Mouse (Mus musculus) kidney, postnatal 0 days (tissue): ENCODE results near the gene Treml2. TPM values are rescaled to one million over a fixed set of nuclear protein-coding genes. Genes with fewer than 3 reads are reported as not detected.
A peak's percentile ranks its signal among the peaks of the same experiment; 100 is the strongest.

Experiments
- ATAC-seq: fragments of 200-750 bp; cut with Nextera tagmentation; replicated peaks from 2 replicates; pipeline ENCODE4 v1.8.0; 2017; ENCODE audit warnings: low read depth, moderate number of reproducible peaks, moderate TSS enrichment, moderate library complexity; ENCODE audit not compliant: low FRiP score
- DNase-seq: peaks from one replicate; pipeline ENCODE4 v3.0.0-alpha.2; 2016; ENCODE audit warnings: low spot score
- H3K27ac ChIP-seq: fragments of 300-500 bp; sonication (generic); 2 replicates; pipeline ENCODE4 v1.5.1; 2014; ENCODE audit warnings: mild to moderate bottlenecking
- H3K27me3 ChIP-seq: fragments of 300-500 bp; sonication (generic); 2 replicates; pipeline ENCODE4 v1.6.1; 2014; ENCODE audit warnings: low read length, mixed read lengths; ENCODE audit not compliant: insufficient read depth
- H3K36me3 ChIP-seq: fragments of 300-500 bp; sonication (generic); 2 replicates; pipeline ENCODE4 v1.6.1; 2014; ENCODE audit warnings: low read length, mixed read lengths; ENCODE audit not compliant: insufficient read depth
- H3K4me1 ChIP-seq: fragments of 300-500 bp; sonication (generic); replicated peaks from 2 replicates; pipeline ENCODE4 v1.6.1; 2014; ENCODE audit warnings: antibody characterized with exemption, low read length, mixed read lengths; ENCODE audit not compliant: insufficient read depth
- H3K4me2 ChIP-seq: fragments of 300-500 bp; sonication (generic); 2 replicates; pipeline ENCODE4 v1.6.1; 2014; ENCODE audit warnings: mild to moderate bottlenecking, low read length, moderate library complexity, mixed read lengths
- H3K4me3 ChIP-seq: fragments of 300-500 bp; sonication (generic); replicated peaks from 2 replicates; pipeline ENCODE4 v1.5.1; 2014; ENCODE audit warnings: low read depth, low read length
- H3K9ac ChIP-seq: fragments of 300-500 bp; sonication (generic); 2 replicates; pipeline ENCODE4 v1.6.1; 2014; ENCODE audit warnings: low read depth, low read length
- H3K9me3 ChIP-seq: fragments of 300-500 bp; sonication (generic); replicated peaks from 2 replicates; pipeline ENCODE4 v1.6.1; 2016; ENCODE audit warnings: low read length, inconsistent platforms, mixed read lengths
- CTCF ChIP-seq: IDR thresholded peaks from 2 replicates; pipeline ENCODE4 v1.5.1; 2016; ENCODE audit warnings: antibody characterized with exemption, low read depth, mild to moderate bottlenecking, moderate library complexity
- WGBS: fragments of 180-500 bp; shearing (Covaris S2); extraction: QIAGEN DNeasy Blood & Tissue Kit; methylation state at CpG from one replicate; pipeline ENCODE4 v1.1.7; 2014; 5-methylcytosine and 5-hydroxymethylcytosine counted together
- polyA plus RNA-seq: library from polyadenylated mRNA; unstranded; fragments of >200 nt; fragmentation: Nextera tagmentation; extraction: Ambion mirVana; gene quantifications from 2 replicates; pipeline ENCODE4 v1.2.1, GENCODE M21; 2015

Gene Treml2
- polyA plus RNA-seq, 1 experiment from 2014 or later = 0.11 TPM

DNA sequence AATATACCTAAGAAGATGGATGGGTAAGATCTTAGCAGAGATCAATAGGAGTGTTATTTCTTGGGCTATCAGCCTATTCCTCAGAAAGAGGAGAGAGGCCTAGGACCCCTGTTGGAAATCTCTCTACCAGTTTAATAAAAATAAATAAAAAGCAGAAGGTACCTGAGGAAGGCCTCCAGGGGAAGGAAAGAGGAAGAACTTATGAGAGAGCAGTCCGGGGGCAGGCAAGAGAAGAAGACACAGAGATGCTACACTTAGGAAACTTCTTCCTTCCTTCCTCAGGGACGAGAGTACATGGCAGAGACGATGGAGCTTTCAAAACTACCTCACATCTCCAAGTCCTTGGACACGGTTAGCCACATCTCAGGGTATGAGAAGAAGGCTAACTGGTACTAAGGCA, 25.2 kb upstream of the Treml2 start:
- no peak overlapping the region for H3K9ac ChIP-seq
- H3K4me3 ChIP-seq = no peak overlapping the region
- H3K9me3 ChIP-seq = no peaks in the 10 kb centered on the region
- no peak for ATAC-seq
- no peak for TF ChIP-seq CTCF
- H3K36me3 ChIP-seq = no peaks in the 10 kb centered on the region
- WGBS = 85% methylated on average over 4 of the region's 4 CpGs
- no peaks in the 10 kb centered on the region for H3K27me3 ChIP-seq
- no peaks in the 10 kb centered on the region for H3K4me1 ChIP-seq
- DNase-seq = no peak
- H3K4me2 ChIP-seq = no peak overlapping the region
- H3K27ac ChIP-seq = no peak overlapping the region

DNA sequence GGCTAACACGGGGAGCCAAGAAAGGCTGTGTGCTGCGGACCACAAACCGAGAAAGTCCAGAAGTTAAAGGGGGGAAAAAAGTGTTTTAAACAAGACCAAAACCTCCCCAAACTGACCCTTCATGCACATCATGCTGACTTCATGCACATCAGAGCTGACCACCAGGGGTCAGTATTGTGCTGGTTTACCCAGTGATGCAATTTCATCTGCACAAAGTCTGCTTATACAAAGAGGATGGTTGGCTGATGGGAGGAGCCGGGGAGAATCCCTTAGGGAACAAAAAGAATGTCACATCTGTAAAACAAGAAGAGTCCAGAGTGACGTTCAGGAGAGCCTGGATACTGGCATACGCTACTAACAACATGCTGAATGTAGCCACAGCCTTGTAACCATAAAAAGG, 24.4 kb upstream of the Treml2 start:
- Histone ChIP-seq H3K4me2 (no peak overlapping the region), H3K36me3 (no peaks in the 10 kb centered on the region), H3K27ac (no peak overlapping the region), H3K4me3 (no peak overlapping the region), H3K27me3 (no peaks in the 10 kb centered on the region), H3K4me1 (no peaks in the 10 kb centered on the region), H3K9me3 (no peaks in the 10 kb centered on the region), H3K9ac (no peak overlapping the region)
- peak; percentile 84 for TF ChIP-seq CTCF
- ATAC-seq (no peak), DNase-seq (peak; percentile 79)
- 33% methylated on average over 6 of the region's 6 CpGs for WGBS

DNA sequence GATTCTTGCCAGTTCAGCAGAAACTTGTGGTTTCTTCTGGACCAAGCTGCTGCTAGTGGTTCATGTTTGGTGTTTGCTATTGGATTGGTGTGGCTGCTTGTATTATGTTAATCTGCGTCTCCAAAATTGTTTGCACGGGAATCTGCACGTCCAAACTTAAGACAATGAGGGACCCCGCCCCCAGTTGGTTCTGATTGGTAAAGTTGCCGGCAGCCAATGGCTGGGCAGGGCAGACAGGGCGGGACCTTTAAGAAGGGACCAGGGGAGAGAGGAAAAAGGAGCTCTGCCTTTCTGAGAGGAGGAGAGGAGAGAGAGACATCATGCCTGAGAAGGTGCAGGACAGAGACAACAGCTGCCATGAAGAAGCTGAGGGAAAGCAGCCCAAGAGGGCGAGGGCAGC, 23.6 kb upstream of the Treml2 start:
- Histone ChIP-seq H3K4me1 (no peaks in the 10 kb centered on the region), H3K4me2 (no peak overlapping the region), H3K9ac (no peak overlapping the region), H3K27me3 (no peaks in the 10 kb centered on the region), H3K27ac (no peak overlapping the region), H3K9me3 (no peaks in the 10 kb centered on the region), H3K36me3 (no peaks in the 10 kb centered on the region), H3K4me3 (no peak overlapping the region)
- TF ChIP-seq CTCF = no peak
- no peak for DNase-seq
- WGBS = 61% methylated on average over 7 of the region's 7 CpGs
- ATAC-seq = no peak

DNA sequence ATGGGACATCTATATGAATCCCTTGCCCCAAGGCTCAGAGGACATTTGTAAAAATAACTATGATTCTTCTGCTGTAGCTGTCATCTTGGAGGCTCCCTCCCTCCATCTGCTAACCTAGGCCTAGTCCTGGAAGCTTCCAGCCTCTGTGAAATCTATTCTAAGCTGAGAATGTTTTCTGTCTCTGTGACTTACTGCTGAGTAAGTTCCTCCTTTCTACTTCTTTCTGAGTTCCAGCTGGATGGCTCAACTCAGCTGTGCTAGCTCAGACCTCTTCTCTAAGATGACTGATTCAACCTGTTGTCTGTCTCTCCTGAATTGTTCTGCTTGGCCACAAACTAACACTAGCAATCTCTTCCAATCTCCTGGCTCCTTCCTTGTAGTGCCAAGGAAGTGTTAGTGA, 20.9 kb upstream of the Treml2 start:
- H3K9ac ChIP-seq = no peak overlapping the region
- H3K27me3 ChIP-seq = no peaks in the 10 kb centered on the region
- H3K4me3 ChIP-seq = no peak overlapping the region
- TF ChIP-seq CTCF = no peak
- H3K9me3 ChIP-seq = no peaks in the 10 kb centered on the region
- no peaks in the 10 kb centered on the region for H3K4me1 ChIP-seq
- ATAC-seq (no peak), DNase-seq (no peak)
- H3K4me2 ChIP-seq = no peak overlapping the region
- no peak overlapping the region for H3K27ac ChIP-seq
- H3K36me3 ChIP-seq = no peaks in the 10 kb centered on the region

DNA sequence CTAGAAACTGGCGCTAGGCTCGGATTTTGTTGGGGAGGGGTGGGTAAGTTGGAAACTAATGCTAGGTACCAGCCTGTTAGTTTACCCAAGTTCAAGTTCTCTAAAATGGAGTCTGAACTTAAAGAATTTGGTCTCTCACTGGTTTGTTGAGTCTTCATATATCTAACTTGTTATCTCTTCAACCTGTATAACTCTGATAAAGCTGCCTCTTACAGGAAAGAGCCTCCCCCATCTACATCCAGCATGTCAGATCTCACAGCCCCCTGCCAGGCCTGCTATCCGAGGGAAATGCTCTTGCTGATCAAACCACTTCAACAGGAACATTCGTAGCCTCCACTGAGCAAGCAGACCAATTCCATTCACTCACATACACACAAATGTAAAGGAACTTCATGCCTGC, 20.3 kb upstream of the Treml2 start:
- H3K27me3 ChIP-seq = no peaks in the 10 kb centered on the region
- no peak for TF ChIP-seq CTCF
- 81% methylated on average over 4 of the region's 4 CpGs for WGBS
- H3K4me1 ChIP-seq = no peaks in the 10 kb centered on the region
- ATAC-seq (no peak), DNase-seq (no peak)
- H3K9me3 ChIP-seq = no peaks in the 10 kb centered on the region
- H3K36me3 ChIP-seq = no peaks in the 10 kb centered on the region
- no peak overlapping the region for H3K4me3 ChIP-seq
- H3K27ac ChIP-seq = no peak overlapping the region
- H3K4me2 ChIP-seq = no peak overlapping the region
- H3K9ac ChIP-seq = no peak overlapping the region

DNA sequence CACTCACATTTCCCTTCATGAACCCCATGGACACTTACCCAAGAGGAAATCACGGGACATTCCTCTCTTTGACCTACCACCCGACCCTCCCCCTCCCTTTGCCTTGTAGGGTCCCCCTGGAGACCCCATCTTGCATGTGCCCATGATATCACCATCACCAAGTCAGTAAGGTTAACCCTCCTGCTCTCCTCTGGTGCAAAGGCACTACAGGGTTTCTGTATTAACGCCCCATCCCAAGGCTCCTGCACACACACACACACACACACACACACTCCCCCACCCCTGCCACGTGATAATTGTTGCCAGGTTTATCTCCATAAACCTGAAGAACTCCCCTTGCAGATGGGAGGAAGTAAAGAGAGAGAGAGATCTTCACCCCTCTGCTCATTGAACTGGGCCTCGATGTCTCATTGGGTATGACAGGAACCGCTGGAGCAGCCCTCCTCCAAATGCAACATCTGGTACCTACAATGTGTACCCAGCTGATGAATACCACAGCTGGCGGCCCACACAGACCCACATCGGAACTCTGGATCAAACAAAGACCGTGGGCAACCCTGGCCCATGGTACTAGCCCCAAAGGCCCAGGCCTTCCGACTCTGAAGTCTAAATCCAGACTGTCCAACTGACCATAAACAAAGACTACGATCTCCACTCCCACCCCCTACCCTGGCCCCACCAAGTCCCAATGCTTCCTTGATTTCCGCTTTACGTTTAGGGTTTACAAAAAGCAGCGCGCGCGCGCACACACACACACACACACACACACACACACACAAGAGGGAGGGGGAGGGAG, 18.2 kb upstream of the Treml2 start:
- peak overlapping the region; percentile 23 for H3K4me3 ChIP-seq
- H3K4me1 ChIP-seq = no peaks in the 10 kb centered on the region
- no peak for ATAC-seq
- no peak overlapping the region for H3K9ac ChIP-seq
- WGBS = 27% methylated on average over 18 of the region's 18 CpGs
- H3K36me3 ChIP-seq = no peaks in the 10 kb centered on the region
- peak overlapping the region; percentile 43 for H3K4me2 ChIP-seq
- no peak for TF ChIP-seq CTCF
- peak; percentile 43 for DNase-seq
- no peak overlapping the region for H3K27ac ChIP-seq
- H3K9me3 ChIP-seq = no peaks in the 10 kb centered on the region
- no peaks in the 10 kb centered on the region for H3K27me3 ChIP-seq

DNA sequence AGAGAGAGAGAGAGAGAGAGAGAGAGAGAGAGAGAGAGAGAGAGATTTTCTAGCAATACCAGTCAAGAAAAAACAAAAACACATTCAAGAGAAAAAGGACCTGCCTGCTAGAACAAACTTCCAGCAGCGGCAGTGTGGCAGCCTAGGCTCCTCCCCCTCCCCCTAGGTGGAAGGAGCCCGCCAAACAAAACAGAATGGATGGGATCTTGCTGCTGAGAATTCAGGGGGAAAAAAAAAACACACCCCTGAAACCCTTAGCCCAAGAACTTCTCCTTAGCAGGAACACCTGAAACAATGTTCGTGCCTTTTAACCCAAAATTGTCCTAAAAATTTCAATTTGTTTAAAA, 17.6 kb upstream of the Treml2 start:
- Histone ChIP-seq H3K27me3 (no peaks in the 10 kb centered on the region), H3K36me3 (no peaks in the 10 kb centered on the region), H3K9ac (no peak overlapping the region), H3K4me1 (no peaks in the 10 kb centered on the region), H3K27ac (no peak overlapping the region), H3K4me2 (peak overlapping the region; percentile 43), H3K9me3 (no peaks in the 10 kb centered on the region), H3K4me3 (peak overlapping the region; percentile 23)
- WGBS = 4% methylated on average over 3 of the region's 3 CpGs
- DNase-seq = peak; percentile 65
- ATAC-seq = no peak
- TF ChIP-seq CTCF = no peak
